Mouse (Mus musculus): ENCODE measurements around the gene Flnc.

Gene Flnc

DNA sequence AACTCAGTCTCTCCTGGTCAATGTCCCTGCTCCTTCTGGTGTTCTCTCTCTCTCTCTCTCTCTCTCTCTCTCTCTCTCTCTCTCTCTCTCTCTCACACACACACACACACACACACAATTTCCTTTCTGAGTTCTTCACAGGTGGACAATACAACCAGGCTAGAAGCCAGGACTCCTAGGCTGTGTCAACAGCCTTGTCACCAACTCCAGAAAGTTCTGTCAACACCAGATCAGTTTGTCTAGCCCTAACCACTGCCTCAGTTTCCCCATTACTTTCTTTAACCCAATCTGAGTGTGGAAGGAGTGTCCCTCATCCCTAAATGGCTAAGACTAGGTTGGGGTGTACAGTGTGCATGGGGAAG is 399 bp upstream of the Flnc start:
- DNase-seq, result no peak

- no peak for DNase-seq
Measured at GRCm38 (mm10) chr6:29433804-29434795, 1.0 kb downstream of the Flnc start.

GRCm38 (mm10) chr6:29434911-29435691 is 2.0 kb downstream of the Flnc start:
- no peak for DNase-seq

DNA sequence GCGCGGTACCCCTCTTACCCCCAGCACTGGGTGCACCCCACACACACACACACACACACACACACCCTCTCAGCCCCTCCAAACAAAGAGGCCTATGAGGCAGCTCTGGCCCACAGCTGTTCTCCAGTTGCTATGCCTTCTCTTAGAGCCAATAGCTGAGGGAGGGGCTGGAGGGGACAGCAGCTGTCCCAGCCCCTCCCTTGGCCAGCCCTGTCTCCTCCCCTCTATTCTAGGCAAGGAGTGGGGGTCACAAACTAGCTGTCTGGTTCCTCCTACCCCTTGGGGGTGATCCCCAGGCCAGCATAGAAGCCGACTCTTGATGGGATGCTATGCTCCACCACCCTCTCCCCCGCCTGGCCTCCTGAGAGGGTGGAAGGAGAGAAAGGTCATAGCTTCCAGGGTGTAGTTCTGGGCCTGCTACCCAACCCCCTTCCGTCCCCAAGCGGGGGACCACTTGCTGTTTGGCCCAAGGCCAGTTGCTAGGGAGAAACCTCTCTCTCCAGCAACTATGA is 2.9 kb downstream of the Flnc start:
- DNase-seq, result no peak

- DNase-seq, result no peak
Measured at GRCm38 (mm10) chr6:29436461-29436934, 3.4 kb downstream of the Flnc start.

DNA sequence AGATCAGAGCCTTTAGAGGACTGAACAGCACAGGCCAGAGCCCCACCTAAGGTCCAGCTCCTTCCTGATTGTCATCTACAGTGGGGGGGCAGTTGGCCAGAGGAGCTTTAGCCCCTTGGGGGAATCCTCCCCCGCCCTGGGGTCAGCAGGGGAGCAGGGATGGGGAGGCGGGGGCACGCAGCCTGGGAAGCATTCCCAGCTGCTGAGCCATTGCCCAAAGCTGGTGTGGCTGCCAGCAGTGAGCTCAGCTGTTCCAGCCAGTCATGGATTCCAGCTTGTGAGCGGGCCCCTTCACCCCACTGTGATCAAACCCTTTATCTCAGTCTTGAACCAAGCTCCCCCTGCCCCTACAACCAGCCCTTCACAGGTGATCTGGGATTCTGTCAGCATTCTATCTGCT is 6.2 kb downstream of the Flnc start:
- DNase-seq, result no peak

DNA sequence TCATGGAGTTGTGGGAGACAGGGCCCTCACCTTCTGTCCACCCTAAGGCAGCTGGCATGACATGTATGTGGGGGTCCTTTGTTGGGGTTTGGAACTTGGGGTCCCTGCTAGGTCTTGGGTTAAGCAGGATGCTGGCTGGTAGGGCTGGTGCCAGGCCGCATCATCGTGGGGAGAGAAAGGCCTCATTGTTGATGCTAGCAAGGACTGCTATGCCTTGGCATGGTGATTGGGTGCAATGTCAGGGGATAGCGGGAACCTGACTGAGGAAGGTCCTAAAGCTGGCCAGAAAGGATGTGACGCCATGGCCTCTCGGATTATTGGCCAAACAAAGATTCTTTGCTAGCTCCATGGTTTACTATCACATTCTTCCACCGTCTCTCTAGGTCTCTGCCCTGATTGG is 6.7 kb downstream of the Flnc start:
- DNase-seq, result no peak

DNA sequence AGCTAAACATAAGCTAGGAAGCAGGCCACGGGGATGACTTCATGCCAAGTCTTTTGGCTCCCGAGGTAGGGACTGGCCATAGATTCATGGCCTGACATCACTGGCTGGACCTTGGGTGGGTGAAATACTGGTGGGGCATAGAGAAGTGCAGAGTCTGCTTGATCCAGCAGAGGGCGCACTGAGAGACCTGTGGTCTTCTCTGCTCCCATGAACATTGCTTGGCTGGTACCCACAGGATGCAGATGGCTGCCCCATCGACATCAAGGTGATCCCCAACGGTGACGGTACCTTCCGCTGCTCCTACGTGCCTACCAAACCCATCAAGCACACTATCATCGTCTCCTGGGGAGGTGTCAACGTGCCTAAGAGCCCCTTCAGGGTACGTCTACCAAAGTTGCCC is 11.7 kb downstream of the Flnc start:
- no peak for DNase-seq

- DNase-seq, result no peak
Measured at GRCm38 (mm10) chr6:29445354-29445753, 12.3 kb downstream of the Flnc start.

GRCm38 (mm10) chr6:29449858-29450257 is 16.8 kb downstream of the Flnc start:
- no peak for DNase-seq

DNA sequence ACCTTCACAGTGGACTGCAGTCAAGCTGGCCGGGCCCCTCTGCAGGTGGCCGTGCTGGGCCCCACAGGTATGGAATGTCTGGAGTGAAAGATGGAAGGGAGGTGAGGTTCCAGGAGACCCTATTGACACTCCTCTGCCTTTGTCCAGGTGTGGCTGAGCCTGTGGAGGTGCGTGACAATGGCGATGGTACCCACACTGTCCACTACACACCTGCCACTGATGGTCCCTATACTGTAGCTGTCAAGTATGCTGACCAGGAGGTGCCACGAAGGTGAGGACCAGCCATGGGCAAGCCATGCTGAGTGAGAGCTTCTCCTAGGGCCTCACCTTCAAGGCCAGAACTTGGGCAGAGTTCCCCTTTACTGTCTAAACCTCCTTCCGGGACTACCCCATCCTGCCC is 17.6 kb downstream of the Flnc start:
- DNase-seq, result no peak

DNA sequence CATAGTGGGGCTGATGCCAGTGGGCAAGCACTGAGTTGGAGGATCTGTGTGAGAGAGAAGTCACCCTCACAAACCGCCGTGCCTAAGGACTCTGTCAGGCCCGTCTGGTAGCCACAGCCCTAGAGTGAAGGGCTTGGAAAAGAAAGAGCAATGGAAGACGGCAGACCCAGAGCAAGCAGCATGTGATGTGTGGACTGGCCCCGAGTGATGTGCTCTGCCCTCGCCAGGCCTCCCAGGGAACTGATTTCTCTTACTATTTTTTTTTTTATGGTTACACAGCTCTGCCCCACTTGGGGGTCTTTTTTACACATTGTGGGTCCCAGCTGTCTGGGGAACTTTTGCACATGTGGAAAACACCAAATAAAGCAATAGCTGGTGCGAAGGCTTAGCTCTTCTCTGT is 28.4 kb downstream of the Flnc start:
- DNase-seq, result no peak

GRCm38 (mm10) chr6:29463388-29463787 is 30.3 kb downstream of the Flnc start:
- no peak for DNase-seq

- peak; percentile 88 for DNase-seq
Measured at GRCm38 (mm10) chr6:29467583-29468354, 34.7 kb downstream of the Flnc start, which contains the start of gene Atp6v1f. Atp6v1f (plus strand) TSS chr6:29467718.

DNA sequence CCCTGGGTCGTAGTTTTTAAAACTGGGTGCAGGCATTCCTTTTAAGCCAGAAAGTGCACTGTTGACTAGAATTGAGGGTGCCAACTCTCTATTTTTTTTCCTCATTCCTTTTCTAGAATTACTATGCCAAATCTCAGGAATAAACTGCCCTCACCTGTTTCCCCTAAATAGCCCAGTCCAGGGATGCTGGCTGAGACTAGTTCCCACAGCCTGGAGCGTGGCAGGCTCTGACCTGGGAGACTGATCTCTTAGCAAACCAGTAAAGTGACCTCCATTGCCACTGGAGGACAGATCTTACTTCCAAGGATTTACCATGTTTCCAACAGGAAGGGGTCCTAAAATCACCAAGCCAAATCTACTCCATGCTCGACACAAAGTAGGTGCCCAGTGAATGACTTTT is 35.8 kb downstream of the Flnc start:
- DNase-seq, result no peak

DNA sequence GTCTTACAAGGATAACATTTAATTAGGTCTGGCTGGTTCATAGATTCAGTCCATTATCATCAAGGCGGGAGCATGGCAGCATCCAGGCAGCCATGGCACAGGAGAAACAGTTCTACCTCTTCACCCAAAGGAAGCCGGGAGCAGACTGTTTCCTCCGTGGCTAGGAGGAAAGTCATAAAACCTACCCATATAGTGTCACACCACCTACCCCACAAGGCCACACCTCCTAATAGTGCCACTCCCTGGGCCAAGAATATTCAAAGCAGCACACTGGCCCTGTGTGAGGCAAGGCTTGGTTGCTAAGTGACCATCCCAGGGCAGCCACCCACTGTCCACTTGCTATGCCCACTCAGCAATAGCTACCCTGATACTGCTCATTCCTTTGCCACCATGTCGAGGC is 38.1 kb downstream of the Flnc start, which contains the start of gene Atp6v1fnb:
Gene Atp6v1fnb (plus strand): TSS at position 301 of the 400 bp plus-strand sequence.
- no peak for DNase-seq

DNA sequence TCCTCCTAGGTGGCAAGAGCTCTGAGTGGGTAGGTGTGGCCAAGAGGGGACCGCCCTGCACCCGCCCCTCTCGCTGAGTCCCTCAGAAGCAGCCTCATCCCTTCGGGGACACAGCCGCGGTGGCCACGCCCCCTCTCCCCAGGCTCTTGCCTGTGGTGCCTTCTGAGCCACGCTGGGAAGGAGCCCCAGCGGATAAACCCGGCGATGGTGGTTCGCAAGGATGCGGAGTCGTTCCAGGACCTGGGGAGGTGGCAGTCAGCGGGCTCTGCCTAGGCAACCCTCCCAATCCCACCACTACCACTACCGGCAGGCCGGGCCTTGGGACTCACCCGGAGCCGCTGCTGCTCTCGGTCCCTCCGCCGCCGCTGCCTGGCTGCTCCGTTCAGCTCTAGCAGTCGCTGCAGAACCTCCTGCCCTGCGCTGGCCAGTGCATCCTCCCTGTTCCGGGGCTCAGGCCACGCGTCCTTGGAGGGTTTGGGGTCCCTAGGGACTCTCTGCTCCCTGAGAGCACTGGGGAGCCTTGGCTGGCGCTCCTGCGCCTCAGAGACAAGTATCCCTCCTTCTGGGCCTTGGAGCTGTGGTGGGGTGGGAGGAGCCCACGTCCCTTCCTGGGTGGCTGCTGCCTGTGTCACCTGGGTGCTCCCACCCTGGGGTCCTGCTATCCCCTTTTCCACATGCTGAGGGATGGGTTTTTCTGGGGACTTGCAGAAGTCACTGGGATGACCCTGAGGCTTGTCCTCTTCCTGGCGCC is 41.1 kb downstream of the Flnc start:
- peak; percentile 79 for DNase-seq

GRCm38 (mm10) chr6:29474736-29475135 is 41.7 kb downstream of the Flnc start:
- no peak for DNase-seq

- no peak for DNase-seq
Measured at GRCm38 (mm10) chr6:29482691-29483090, 49.6 kb downstream of the Flnc start.

DNA sequence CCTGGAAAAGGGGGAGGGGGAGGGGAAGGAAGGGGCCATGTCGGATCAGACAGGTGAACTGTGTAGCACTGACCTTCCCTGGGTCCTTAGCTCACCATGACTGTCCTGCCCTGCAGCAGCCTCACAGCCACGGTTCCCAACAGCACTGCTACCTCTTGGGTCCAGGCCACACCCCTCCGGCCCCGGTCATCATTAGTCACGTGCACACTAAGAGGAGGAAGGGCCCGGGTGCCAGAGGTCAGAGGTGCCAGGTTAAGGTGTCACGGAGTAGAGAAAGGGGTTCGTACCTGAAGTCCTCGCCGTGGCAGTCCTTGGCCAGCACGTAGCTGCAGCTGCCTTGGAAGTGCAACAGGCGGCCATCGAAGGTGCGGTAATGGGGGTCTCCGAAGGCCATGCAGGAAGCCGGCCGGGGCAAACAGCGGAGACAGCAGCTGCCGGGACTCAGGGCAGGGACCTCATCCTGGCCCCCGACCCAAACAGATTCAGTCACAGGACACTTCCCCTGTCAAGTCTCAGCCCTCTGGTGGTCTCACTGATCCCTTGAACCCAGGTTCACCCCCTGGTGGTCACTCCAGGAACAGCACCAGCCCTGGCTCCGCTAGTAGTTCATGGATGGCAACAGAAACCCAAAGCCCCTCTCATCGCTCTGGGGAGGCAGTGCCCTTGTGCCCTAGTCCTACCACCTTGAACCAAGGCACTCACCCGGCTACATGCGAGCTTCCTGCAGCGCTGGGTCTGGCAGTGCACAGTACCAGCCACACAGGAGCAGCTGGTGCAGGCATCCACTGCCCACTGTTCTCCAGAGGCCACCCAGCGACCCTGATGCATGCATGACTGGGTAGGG is 51.9 kb downstream of the Flnc start:
- DNase-seq, result no peak

GRCm38 (mm10) chr6:29485951-29486350 is 52.9 kb downstream of the Flnc start:
- DNase-seq, result no peak

Data from right cerebral cortex, postnatal 25 days (tissue).